Mouse (Mus musculus) liver, adult 2 months (tissue): ENCODE data around the gene Gm43738. TPM values are rescaled to one million over a fixed set of nuclear protein-coding genes. Genes with fewer than 3 reads are reported as not detected.

Source experiments
- DNase-seq: peaks from one replicate; pipeline ENCODE4 v3.0.0-alpha.2; 2011; ENCODE audit warnings: low read depth, low spot score; ENCODE audit errors: extremely low read depth
- H3K27ac ChIP-seq: fragments of 200-500 bp; replicated peaks from 2 replicates; pipeline ENCODE4 v1.5.1; 2012; ENCODE audit warnings: low read depth, mild to moderate bottlenecking, control low read depth, inconsistent platforms, low read length; ENCODE audit not compliant: insufficient read depth
- H3K27me3 ChIP-seq: fragments of 200-500 bp; 2 replicates; pipeline ENCODE4 v1.6.1; 2012; ENCODE audit warnings: mild to moderate bottlenecking, moderate library complexity, low read length, inconsistent platforms; ENCODE audit not compliant: control insufficient read depth, insufficient read depth
- H3K36me3 ChIP-seq: fragments of 200-500 bp; 2 replicates; pipeline ENCODE4 v1.6.1; 2012; ENCODE audit warnings: low read length, inconsistent platforms; ENCODE audit not compliant: control insufficient read depth, insufficient read depth
- H3K4me1 ChIP-seq: fragments of 200-500 bp; 2 replicates; pipeline ENCODE4 v1.6.1; 2011; ENCODE audit warnings: low read length; ENCODE audit not compliant: control insufficient read depth, insufficient read depth
- H3K4me3 ChIP-seq: fragments of 200-500 bp; 2 replicates; pipeline ENCODE4 v1.5.1; 2011; ENCODE audit warnings: low read depth, mild to moderate bottlenecking, control low read depth, low read length, moderate library complexity; ENCODE audit not compliant: insufficient read depth
- H3K79me2 ChIP-seq: fragments of 200-500 bp; 2 replicates; pipeline ENCODE4 v1.6.1; 2012; ENCODE audit warnings: inconsistent platforms, mild to moderate bottlenecking, low read length, moderate library complexity; ENCODE audit not compliant: control insufficient read depth, insufficient read depth
- H3K9ac ChIP-seq: fragments of 200-500 bp; 2 replicates; pipeline ENCODE4 v1.6.1; 2012; ENCODE audit warnings: low read depth, mild to moderate bottlenecking, control low read depth, inconsistent platforms, low read length
- CTCF ChIP-seq: fragments of 200-500 bp; IDR thresholded peaks from 2 replicates; pipeline ENCODE4 v1.5.1; 2011; ENCODE audit warnings: low read depth, low read length, control low read depth
- POLR2A ChIP-seq: fragments of 200-500 bp; IDR thresholded peaks from 2 replicates; pipeline ENCODE4 v1.6.1; 2011; ENCODE audit warnings: low read length, control low read depth; ENCODE audit not compliant: insufficient read depth; ENCODE audit errors: extremely low read depth
- WGBS: fragments of 180-500 bp; shearing (Covaris S2); methylation state at CpG from one replicate; pipeline ENCODE4 v1.1.7; 2018; 5-methylcytosine and 5-hydroxymethylcytosine counted together
- polyA plus RNA-seq: library from polyadenylated mRNA; depleted of rRNA; stranded (reverse); fragments of >200 nt; gene quantifications from 2 replicates; pipeline ENCODE4 v1.2.3, GENCODE M21; 2012
- total RNA-seq: library from RNA; depleted of rRNA; stranded (reverse); fragments of >200 nt; gene quantifications from 2 replicates; pipeline ENCODE4 v1.2.3, GENCODE M21; 2014

Gene Gm43738
- total and polyA plus RNA-seq, 2 experiments, result 0.05 TPM; not detected in 1

GRCm38 (mm10) chr3:89136365-89136764 lies 35.5 kb upstream of the Gm43738 start:
- Histone ChIP-seq H3K9ac (peak overlapping the region; percentile 94), H3K4me3 (peak overlapping the region; percentile 89), H3K27ac (peak overlapping the region; percentile 95), H3K4me1 (peaks cover 35% of the 10 kb centered on the region), H3K36me3 (peaks cover 6% of the 10 kb centered on the region; the same call in 1 of the 2 replicates), H3K79me2 (peaks cover 4% of the 10 kb centered on the region; the same call in 1 of the 2 replicates), H3K27me3 (no peaks in the 10 kb centered on the region)
- peak; percentile 95 for DNase-seq
- 10% methylated on average over 9 of the region's 9 CpGs for WGBS
- TF ChIP-seq POLR2A (peak; percentile 98), CTCF (peak; percentile 52)

GRCm38 (mm10) chr3:89135958-89136357 lies 35.1 kb upstream of the Gm43738 start, which contains the start of gene Pklr:
Gene Pklr (plus strand): TSS chr3:89136142.
- H3K9ac ChIP-seq, result peak within 1 kb of the TSS; percentile 94
- DNase-seq, result no peak
- H3K79me2 ChIP-seq, result peaks cover 4% of the 10 kb centered on the region; the same call in 1 of the 2 replicates
- no peaks in the 10 kb centered on the region for H3K27me3 ChIP-seq
- H3K4me3 ChIP-seq, result peak within 1 kb of the TSS; percentile 89
- no peak for TF ChIP-seq CTCF
- TF ChIP-seq POLR2A, result no peak
- WGBS, result 25% methylated on average over 3 of the region's 3 CpGs
- peaks cover 32% of the 10 kb centered on the region for H3K4me1 ChIP-seq
- H3K36me3 ChIP-seq, result peaks cover 3% of the 10 kb centered on the region; the same call in 1 of the 2 replicates
- peak within 1 kb of the TSS; percentile 95 for H3K27ac ChIP-seq

GRCm38 (mm10) chr3:89133752-89134151 lies 32.9 kb upstream of the Gm43738 start:
- H3K36me3 ChIP-seq, result no peaks in the 10 kb centered on the region
- 15% methylated on average over 1 of the region's 1 CpGs for WGBS
- H3K27me3 ChIP-seq, result no peaks in the 10 kb centered on the region
- H3K79me2 ChIP-seq, result peaks cover 4% of the 10 kb centered on the region; the same call in 1 of the 2 replicates
- no peak overlapping the region for H3K4me3 ChIP-seq
- no peak overlapping the region for H3K9ac ChIP-seq
- TF ChIP-seq CTCF (no peak), POLR2A (no peak)
- peaks cover 25% of the 10 kb centered on the region for H3K4me1 ChIP-seq
- no peak for DNase-seq
- peak overlapping the region; percentile 73 for H3K27ac ChIP-seq

GRCm38 (mm10) chr3:89133063-89133450 lies 32.2 kb upstream of the Gm43738 start:
- Histone ChIP-seq H3K27ac (peak overlapping the region; percentile 73), H3K4me1 (peaks cover 20% of the 10 kb centered on the region), H3K4me3 (no peak overlapping the region), H3K9ac (peak overlapping the region; percentile 5; the same call in 1 of the 2 replicates), H3K36me3 (no peaks in the 10 kb centered on the region), H3K27me3 (no peaks in the 10 kb centered on the region), H3K79me2 (0 out of 2 replicates have a peak, but pooled peaks cover 4% of the 10 kb centered on the region)
- WGBS, result 56% methylated on average over 7 of the region's 7 CpGs
- no peak for DNase-seq
- TF ChIP-seq CTCF, result no peak

- Histone ChIP-seq H3K79me2 (0 out of 2 replicates have a peak, but pooled peaks cover 4% of the 10 kb centered on the region), H3K27ac (peak overlapping the region; percentile 73; the same call in 1 of the 2 replicates), H3K27me3 (no peaks in the 10 kb centered on the region), H3K9ac (peak overlapping the region; percentile 51), H3K36me3 (no peaks in the 10 kb centered on the region), H3K4me1 (peaks cover 19% of the 10 kb centered on the region), H3K4me3 (peak overlapping the region; percentile 10; the same call in 1 of the 2 replicates)
- WGBS, result 16% methylated on average over 30 of the region's 30 CpGs
- TF ChIP-seq CTCF (peak; percentile 77), POLR2A (no peak)
- no peak for DNase-seq
These were observed 31.6 kb upstream of the Gm43738 start for GRCm38 (mm10) chr3:89132285-89133062.

GRCm38 (mm10) chr3:89131816-89132215 lies 30.9 kb upstream of the Gm43738 start:
- DNase-seq, result no peak
- Histone ChIP-seq H3K4me3 (no peak overlapping the region), H3K79me2 (no peaks in the 10 kb centered on the region), H3K27ac (no peak overlapping the region), H3K9ac (no peak overlapping the region), H3K36me3 (no peaks in the 10 kb centered on the region), H3K4me1 (peaks cover 18% of the 10 kb centered on the region), H3K27me3 (no peaks in the 10 kb centered on the region)
- TF ChIP-seq POLR2A, result no peak
- no peak for TF ChIP-seq CTCF
- 65% methylated on average over 4 of the region's 4 CpGs for WGBS
